Mouse (Mus musculus) spleen, adult 2 months (tissue): ENCODE data around the gene Aar2. TPM values are rescaled to one million over a fixed set of nuclear protein-coding genes. Genes with fewer than 3 reads are reported as not detected.

Source experiments
- DNase-seq, 2 experiments: peaks; one replicate each; pipeline versions ENCODE4 v3.0.0 to v3.0.0-alpha.2; 2012 to 2021; ENCODE audit warnings: low spot score in 2 of 2, low read depth in 1 of 2
- H3K27ac ChIP-seq: fragments of 200-500 bp; 2 replicates; pipeline ENCODE4 v1.5.1; 2012; ENCODE audit warnings: low read length, inconsistent platforms; ENCODE audit not compliant: insufficient read depth
- H3K27me3 ChIP-seq: fragments of 200-500 bp; 2 replicates; pipeline ENCODE4 v1.6.1; 2012; ENCODE audit warnings: mild to moderate bottlenecking, moderate library complexity, low read length, inconsistent platforms; ENCODE audit not compliant: control insufficient read depth, insufficient read depth
- H3K36me3 ChIP-seq: fragments of 200-500 bp; 2 replicates; pipeline ENCODE4 v1.6.1; 2012; ENCODE audit warnings: mild to moderate bottlenecking, low read length, inconsistent platforms; ENCODE audit not compliant: control insufficient read depth, insufficient read depth
- H3K4me1 ChIP-seq: fragments of 200-500 bp; 2 replicates; pipeline ENCODE4 v1.6.1; 2011; ENCODE audit warnings: inconsistent platforms; ENCODE audit not compliant: control insufficient read depth, insufficient read depth, insufficient read length
- H3K4me3 ChIP-seq: fragments of 200-500 bp; 2 replicates; pipeline ENCODE4 v1.5.1; 2011; ENCODE audit warnings: mild to moderate bottlenecking, inconsistent platforms; ENCODE audit not compliant: insufficient read depth, insufficient read length; ENCODE audit errors: extremely low read depth
- CTCF ChIP-seq: fragments of 200-500 bp; IDR thresholded peaks from 2 replicates; pipeline ENCODE4 v1.5.1; 2011; ENCODE audit warnings: mild to moderate bottlenecking, inconsistent platforms; ENCODE audit not compliant: insufficient read depth, insufficient read length, insufficient replicate concordance; ENCODE audit errors: extremely low read depth
- POLR2A ChIP-seq: fragments of 200-500 bp; IDR thresholded peaks from 2 replicates; pipeline ENCODE4 v1.6.1; 2011; ENCODE audit warnings: low read depth, low read length, inconsistent platforms
- WGBS: fragments of 180-500 bp; shearing (Covaris S2); methylation state at CpG from one replicate; pipeline ENCODE4 v1.1.7; 2018; 5-methylcytosine and 5-hydroxymethylcytosine counted together
- polyA plus RNA-seq: library from polyadenylated mRNA; depleted of rRNA; stranded (reverse); fragments of >200 nt; gene quantifications from 2 replicates; pipeline ENCODE4 v1.2.3, GENCODE M21; 2012; rRNA removed

Gene Aar2
- polyA plus RNA-seq, 1 experiment = 13.0 TPM

DNA sequence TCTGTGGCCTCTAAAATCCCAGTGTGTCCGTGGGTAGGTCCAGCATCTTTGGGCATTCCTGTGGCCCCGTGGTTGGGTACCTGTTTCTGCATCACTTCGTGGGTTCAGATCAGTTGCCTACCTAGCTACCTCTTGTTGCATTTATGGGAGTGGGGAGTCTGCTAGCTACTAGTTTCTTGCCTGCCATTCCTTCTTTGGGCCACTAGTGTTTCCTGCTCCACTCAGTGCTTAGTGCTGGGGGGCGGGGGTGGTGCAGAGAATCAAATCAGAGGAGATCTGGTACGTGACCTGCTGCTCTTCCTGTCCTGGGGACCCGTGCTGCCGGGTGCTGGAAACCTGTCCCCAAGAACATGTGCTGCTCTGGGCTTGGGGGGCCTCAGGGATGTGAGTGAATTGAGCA lies 69.1 kb downstream of the Aar2 start:
- TF ChIP-seq POLR2A = no peak
- no peak for TF ChIP-seq CTCF
- Histone ChIP-seq H3K27ac (no peak overlapping the region), H3K36me3 (no peaks in the 10 kb centered on the region), H3K27me3 (peaks cover 22% of the 10 kb centered on the region), H3K4me1 (peaks cover 8% of the 10 kb centered on the region), H3K4me3 (no peak overlapping the region)
- no peak for DNase-seq
- 58% methylated on average over 7 of the region's 7 CpGs for WGBS

DNA sequence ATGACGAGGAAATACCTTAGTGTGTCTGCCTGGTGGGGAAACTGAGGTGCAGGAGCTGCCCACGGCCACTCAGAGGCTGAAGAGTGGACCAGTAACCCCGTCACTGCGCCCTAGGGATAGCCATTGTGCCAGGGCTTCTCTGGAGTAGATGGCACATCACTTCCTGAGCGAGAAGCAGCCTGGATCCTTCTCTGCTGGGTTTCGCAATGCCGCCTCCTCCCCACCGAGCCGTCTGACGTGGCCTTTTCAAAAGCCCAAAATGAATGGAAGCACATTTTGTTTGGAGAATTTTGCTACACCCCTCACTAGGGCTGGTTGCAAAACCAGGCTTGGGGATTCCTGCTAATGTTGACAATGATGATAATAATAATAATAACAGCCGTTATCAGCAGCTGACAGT lies 70.2 kb downstream of the Aar2 start:
- Histone ChIP-seq H3K27ac (no peak overlapping the region), H3K27me3 (peaks cover 22% of the 10 kb centered on the region), H3K4me1 (peaks cover 8% of the 10 kb centered on the region), H3K4me3 (no peak overlapping the region), H3K36me3 (no peaks in the 10 kb centered on the region)
- no peak for TF ChIP-seq POLR2A
- TF ChIP-seq CTCF = no peak
- 41% methylated on average over 11 of the region's 11 CpGs for WGBS
- no peak for DNase-seq

Other genes with a start within 250 kb of the Aar2 start
- 2.0 and 2.2 TPM in 2 replicates for gene Cnbd2, start 235.3 kb upstream of the Aar2 start, polyA plus RNA-seq
- 167 and 366 TPM in 2 replicates for gene Scand1, start 234.9 kb upstream of the Aar2 start, polyA plus RNA-seq
- 3.2 and 4.4 TPM in 2 replicates for gene Epb41l1, start 126.7 kb upstream of the Aar2 start, polyA plus RNA-seq
- 61.8 and 77.5 TPM in 2 replicates for gene Dlgap4, start 66.1 kb downstream of the Aar2 start, polyA plus RNA-seq
- gene Myl9, start 227.8 kb downstream of the Aar2 start, polyA plus RNA-seq = 100 and 116 TPM in 2 replicates